Mouse (Mus musculus) stomach, postnatal 0 days (tissue): Measurements from ENCODE around the gene Kri1. TPM values are rescaled to one million over a fixed set of nuclear protein-coding genes. Genes with fewer than 3 reads are reported as not detected.
A peak's percentile ranks its signal among the peaks of the same experiment; 100 is the strongest.

Experiments
- ATAC-seq: fragments of 200-750 bp; cut with Nextera tagmentation; 2 replicates; pipeline ENCODE4 v1.8.0; 2017; ENCODE audit not compliant: low FRiP score, low TSS enrichment
- DNase-seq: peaks from one replicate; pipeline ENCODE4 v3.0.0-alpha.2; 2016; ENCODE audit warnings: low spot score
- H3K27ac ChIP-seq: fragments of 300-500 bp; sonication (generic); replicated peaks from 2 replicates; pipeline ENCODE4 v1.5.1; 2014; ENCODE audit warnings: mild to moderate bottlenecking, control low read depth
- H3K27me3 ChIP-seq: fragments of 300-500 bp; sonication (generic); 2 replicates; pipeline ENCODE4 v1.6.1; 2014; ENCODE audit warnings: low read length; ENCODE audit not compliant: control insufficient read depth, insufficient read depth
- H3K36me3 ChIP-seq: fragments of 300-500 bp; sonication (generic); 2 replicates; pipeline ENCODE4 v1.6.1; 2014; ENCODE audit warnings: low read length, mixed read lengths; ENCODE audit not compliant: control insufficient read depth, insufficient read depth
- H3K4me1 ChIP-seq: fragments of 300-500 bp; sonication (generic); replicated peaks from 2 replicates; pipeline ENCODE4 v1.6.1; 2014; ENCODE audit warnings: antibody characterized with exemption; ENCODE audit not compliant: control insufficient read depth, insufficient read depth
- H3K4me2 ChIP-seq: fragments of 300-500 bp; sonication (generic); replicated peaks from 2 replicates; pipeline ENCODE4 v1.6.1; 2014; ENCODE audit warnings: low read depth, mild to moderate bottlenecking, control low read depth, moderate library complexity
- H3K4me3 ChIP-seq: fragments of 300-500 bp; sonication (generic); 2 replicates; pipeline ENCODE4 v1.5.1; 2014; ENCODE audit warnings: low read depth, low read length, control low read depth
- H3K9ac ChIP-seq: fragments of 300-500 bp; sonication (generic); 2 replicates; pipeline ENCODE4 v1.6.1; 2014; ENCODE audit warnings: mild to moderate bottlenecking, low read length, control low read depth, mixed read lengths
- H3K9me3 ChIP-seq: fragments of 300-500 bp; sonication (generic); 2 replicates; pipeline ENCODE4 v1.6.1; 2016; ENCODE audit warnings: low read length; ENCODE audit not compliant: control insufficient read depth
- CTCF ChIP-seq: IDR thresholded peaks from 2 replicates; pipeline ENCODE4 v1.5.1; 2016; ENCODE audit warnings: antibody characterized with exemption, low read depth, mild to moderate bottlenecking, moderate library complexity
- EP300 ChIP-seq: optimal IDR thresholded peaks from 2 replicates; pipeline ENCODE3; 2016; ENCODE audit warnings: antibody characterized with exemption
- WGBS: fragments of 180-500 bp; shearing (Covaris S2); extraction: QIAGEN DNeasy Blood & Tissue Kit; methylation state at CpG from one replicate; pipeline ENCODE4 v1.1.7; 2014; 5-methylcytosine and 5-hydroxymethylcytosine counted together
- polyA plus RNA-seq: library from polyadenylated mRNA; unstranded; fragments of >200 nt; fragmentation: Nextera tagmentation; extraction: Ambion mirVana; gene quantifications from 2 replicates; pipeline ENCODE4 v1.2.1, GENCODE M21; 2015

Gene Kri1
- polyA plus RNA-seq, 1 experiment from 2014 or later, result 7.9 TPM

DNA sequence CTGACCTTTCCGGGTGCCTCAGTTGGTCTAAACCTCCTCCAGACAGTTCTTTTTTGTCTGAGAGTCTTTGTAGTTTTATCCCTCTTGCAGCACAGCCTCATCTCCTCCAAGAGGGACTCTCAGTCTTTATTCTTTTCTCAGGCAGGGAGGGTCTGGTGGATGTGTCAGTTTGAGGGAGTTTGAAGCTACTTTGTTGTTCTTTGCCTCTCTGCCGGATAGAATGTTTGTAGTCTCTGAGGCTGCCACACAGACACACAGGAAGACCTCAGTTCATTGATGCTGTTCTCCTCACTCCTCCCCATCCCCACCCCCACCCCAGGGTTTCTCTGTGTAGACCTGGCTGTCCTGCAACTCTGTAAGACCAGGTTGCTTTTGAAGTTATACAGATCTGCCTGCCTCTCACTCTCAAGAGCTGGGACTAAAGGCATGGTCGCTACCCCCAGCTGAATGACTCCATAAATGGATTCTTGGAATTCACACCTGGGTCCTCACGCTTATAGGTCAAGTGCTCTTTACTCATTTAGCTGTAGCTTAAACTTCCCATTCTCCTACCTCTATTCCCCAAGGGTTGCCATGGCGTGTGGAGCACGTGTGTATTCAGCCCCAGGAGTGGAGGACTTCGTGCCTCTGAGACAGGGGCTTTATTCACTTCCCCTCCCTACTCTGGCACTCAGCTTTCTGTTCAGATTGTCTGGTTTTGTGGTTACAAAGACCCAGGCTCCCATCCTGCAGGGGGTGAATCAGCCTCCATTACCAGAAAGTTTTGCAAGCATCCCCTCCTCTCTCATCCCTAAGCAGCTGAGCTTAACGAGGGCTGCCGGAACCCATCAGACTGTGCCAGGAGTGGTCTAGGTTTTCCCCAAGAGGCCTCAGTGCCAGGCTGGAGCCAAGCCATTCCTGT, 44.6 kb upstream of the Kri1 start:
- no peaks in the 10 kb centered on the region for H3K9me3 ChIP-seq
- DNase-seq, result no peak
- H3K4me2 ChIP-seq, result no peak overlapping the region
- WGBS, result 52% methylated on average over 9 of the region's 9 CpGs
- no peak overlapping the region for H3K9ac ChIP-seq
- ATAC-seq, result no peak
- no peaks in the 10 kb centered on the region for H3K36me3 ChIP-seq
- no peaks in the 10 kb centered on the region for H3K27me3 ChIP-seq
- no peak overlapping the region for H3K27ac ChIP-seq
- no peak overlapping the region for H3K4me3 ChIP-seq
- no peaks in the 10 kb centered on the region for H3K4me1 ChIP-seq
- TF ChIP-seq CTCF, result no peak
- TF ChIP-seq EP300, result no peak

DNA sequence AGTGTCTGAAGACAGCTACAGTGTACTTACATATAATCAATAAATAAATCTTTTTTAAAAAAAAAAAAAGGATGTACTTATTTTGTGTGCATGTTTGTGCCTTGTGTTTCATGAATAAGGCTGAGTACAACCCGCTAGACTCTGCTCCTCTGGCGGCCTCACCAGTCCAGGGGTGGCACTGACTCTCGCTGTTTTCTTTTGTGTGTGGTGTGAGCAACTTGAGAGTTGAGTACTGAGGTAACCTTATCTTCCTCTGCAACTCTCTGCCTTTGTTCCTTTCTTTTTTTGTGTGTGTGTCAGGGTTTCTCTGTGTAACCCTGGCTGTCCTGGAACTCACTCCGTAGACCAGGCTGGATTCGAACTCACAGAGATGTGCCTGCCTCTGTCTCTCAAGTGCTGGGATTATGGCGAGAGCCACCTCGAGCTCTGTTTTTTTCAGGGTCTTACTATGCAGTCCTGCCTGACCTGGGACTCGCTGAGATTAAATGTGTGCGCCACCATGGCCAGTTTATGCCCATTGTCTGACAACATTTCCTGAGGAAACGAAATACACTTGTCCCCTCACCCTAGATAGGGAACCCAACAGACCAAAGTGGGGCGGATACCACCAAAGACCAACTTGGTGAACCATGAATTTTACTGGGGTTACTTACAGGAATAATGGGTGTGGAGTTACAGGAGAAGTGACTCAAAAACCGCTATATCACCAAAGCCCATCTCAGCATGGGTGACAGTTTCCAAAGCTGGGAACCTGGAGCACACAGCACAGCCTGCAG, 43.8 kb upstream of the Kri1 start:
- TF ChIP-seq EP300 (no peak), CTCF (no peak)
- no peak overlapping the region for H3K27ac ChIP-seq
- ATAC-seq, result no peak

DNA sequence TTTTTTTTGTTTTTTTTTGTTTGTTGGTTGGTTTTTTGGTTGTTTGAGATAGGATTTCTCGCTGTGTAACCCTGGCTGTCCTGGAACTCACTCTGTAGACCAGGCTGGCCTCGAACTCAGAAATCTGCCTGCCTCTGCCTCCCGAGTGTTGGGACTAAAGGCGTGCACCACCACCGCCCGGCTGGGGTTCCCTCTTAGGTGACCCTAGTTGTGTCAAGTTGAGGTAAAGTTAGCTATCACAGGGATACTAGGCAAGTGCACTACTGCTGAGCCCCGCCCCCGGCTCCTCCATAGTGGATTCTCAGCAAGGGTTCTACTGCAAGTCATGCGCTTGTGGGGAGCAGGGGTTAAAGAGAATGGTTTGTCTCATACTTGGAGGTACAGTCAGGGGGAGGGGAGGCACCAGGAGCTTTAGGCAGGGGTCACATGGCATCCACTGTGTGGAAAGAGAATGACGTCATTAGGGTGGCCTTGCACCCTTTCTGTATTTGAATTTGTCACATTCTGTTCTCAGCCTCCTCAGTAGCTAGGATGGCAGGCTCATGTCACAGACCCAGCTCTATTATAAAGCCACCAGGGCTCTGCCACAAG, 42.0 kb upstream of the Kri1 start:
- Histone ChIP-seq H3K4me3 (no peak overlapping the region), H3K4me2 (no peak overlapping the region), H3K9me3 (no peaks in the 10 kb centered on the region), H3K27me3 (no peaks in the 10 kb centered on the region), H3K27ac (no peak overlapping the region), H3K4me1 (no peaks in the 10 kb centered on the region), H3K9ac (no peak overlapping the region), H3K36me3 (no peaks in the 10 kb centered on the region)
- ATAC-seq, result peak; percentile 27; the same call in 1 of the 2 replicates
- WGBS, result 88% methylated on average over 10 of the region's 10 CpGs
- no peak for DNase-seq
- TF ChIP-seq EP300 (no peak), CTCF (no peak)

More for the DNA sequence above, 43.8 kb upstream of the Kri1 start:
- Histone ChIP-seq H3K9me3 (no peaks in the 10 kb centered on the region), H3K4me3 (no peak overlapping the region), H3K4me1 (no peaks in the 10 kb centered on the region), H3K27me3 (no peaks in the 10 kb centered on the region), H3K9ac (no peak overlapping the region), H3K4me2 (no peak overlapping the region), H3K36me3 (no peaks in the 10 kb centered on the region)
- DNase-seq, result no peak
- WGBS, result 87% methylated on average over 12 of the region's 12 CpGs

DNA sequence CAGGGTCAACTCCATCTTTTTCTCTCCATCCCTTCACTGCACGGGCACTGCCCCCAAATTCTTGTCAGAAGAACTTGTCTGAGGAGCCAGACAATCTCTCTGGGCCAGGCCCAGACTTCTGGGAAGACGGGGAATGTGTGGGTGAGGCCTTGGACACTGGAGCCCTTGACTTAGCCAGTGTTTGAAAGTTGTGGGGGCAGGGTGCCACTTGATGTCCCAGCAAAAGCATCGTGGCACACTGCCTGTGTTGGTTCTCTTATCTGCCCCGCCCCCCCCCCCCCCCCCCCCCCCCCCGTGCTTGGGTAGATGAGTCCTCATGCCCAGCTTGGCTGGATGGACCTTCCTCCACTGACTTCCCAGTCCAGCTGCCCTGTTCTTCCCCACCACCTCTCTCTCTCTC, 41.3 kb upstream of the Kri1 start:
- no peaks in the 10 kb centered on the region for H3K9me3 ChIP-seq
- ATAC-seq, result no peak
- TF ChIP-seq EP300 (no peak), CTCF (no peak)
- H3K4me1 ChIP-seq, result no peaks in the 10 kb centered on the region
- no peak overlapping the region for H3K27ac ChIP-seq
- DNase-seq, result no peak
- H3K4me3 ChIP-seq, result no peak overlapping the region
- H3K9ac ChIP-seq, result no peak overlapping the region
- no peaks in the 10 kb centered on the region for H3K36me3 ChIP-seq
- no peaks in the 10 kb centered on the region for H3K27me3 ChIP-seq
- no peak overlapping the region for H3K4me2 ChIP-seq
- 37% methylated on average over 4 of the region's 5 CpGs for WGBS

DNA sequence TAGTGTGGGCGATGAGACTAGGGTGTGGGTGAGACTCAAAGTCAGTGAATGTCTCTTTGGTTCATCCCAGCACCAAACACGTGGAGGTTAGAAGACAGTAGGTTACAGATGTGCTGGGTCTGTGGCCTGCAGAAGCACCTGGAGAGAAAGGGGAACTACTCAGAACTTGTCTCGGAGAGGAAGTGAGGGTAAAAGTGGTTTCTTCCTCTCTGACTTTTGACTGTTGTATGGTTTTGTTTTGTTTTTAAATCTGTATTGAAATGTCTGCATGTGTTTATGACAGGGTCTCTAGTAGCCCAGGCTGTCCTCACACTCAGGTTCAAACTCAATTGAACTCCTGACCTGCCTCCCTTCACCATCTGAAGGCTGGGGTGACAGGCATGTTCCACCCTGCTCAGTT, 40.3 kb upstream of the Kri1 start:
- no peak for DNase-seq
- ATAC-seq, result no peak
- Histone ChIP-seq H3K9ac (no peak overlapping the region), H3K4me2 (no peak overlapping the region), H3K27me3 (no peaks in the 10 kb centered on the region), H3K27ac (no peak overlapping the region), H3K4me1 (no peaks in the 10 kb centered on the region), H3K9me3 (no peaks in the 10 kb centered on the region), H3K36me3 (no peaks in the 10 kb centered on the region), H3K4me3 (no peak overlapping the region)
- 75% methylated on average over 3 of the region's 3 CpGs for WGBS
- no peak for TF ChIP-seq EP300
- no peak for TF ChIP-seq CTCF
